Mouse (Mus musculus): ENCODE measurements around the gene Ucma.
"Not testable (repeated sequence)": the region's sequence is repeated elsewhere in the genome, so short reads cannot be mapped to it uniquely, and the experiment has no call there.

Ucma gene

GRCm38 (mm10) chr2:4975807-4976206 is at the start of gene Ucma:
TSS of gene Ucma (plus strand) at chr2:4976122.
- no peak for DNase-seq (ENCODE audit: low spot score in 2 of 2)

DNA sequence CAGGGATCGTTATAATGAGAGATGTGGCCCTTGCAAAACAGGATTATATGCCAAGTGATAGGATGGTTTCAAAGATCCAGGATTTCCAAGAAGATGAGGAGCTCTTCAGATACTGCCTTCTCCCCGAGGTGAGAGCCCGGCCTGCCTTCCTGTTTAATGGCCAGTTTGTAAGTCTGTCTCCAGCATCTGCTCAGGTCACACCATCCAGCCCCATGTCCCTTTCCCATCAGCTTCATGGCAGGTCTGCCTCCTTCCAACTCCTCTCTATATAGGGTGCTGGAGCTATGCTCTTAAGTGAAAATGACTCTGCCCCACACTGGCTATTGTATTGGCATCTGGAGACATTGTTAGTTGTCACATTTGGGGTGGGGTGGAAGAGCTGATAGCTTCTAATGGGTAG is 48.5 kb upstream of the Ucma start:
- DNase-seq (ENCODE audit: low spot score in 2 of 2), result no peak

- DNase-seq (ENCODE audit: low spot score in 2 of 2), result no peak
These were observed 46.7 kb upstream of the Ucma start for GRCm38 (mm10) chr2:4929230-4929629.

GRCm38 (mm10) chr2:4934516-4934915 is 41.4 kb upstream of the Ucma start:
- DNase-seq (ENCODE audit: low spot score in 2 of 2), result no peak

GRCm38 (mm10) chr2:4937931-4938330 is 38.0 kb upstream of the Ucma start:
- no peak for DNase-seq (ENCODE audit: low spot score in 2 of 2)

GRCm38 (mm10) chr2:4940861-4941260 is 35.1 kb upstream of the Ucma start:
- DNase-seq (ENCODE audit: low spot score in 2 of 2), result no peak

GRCm38 (mm10) chr2:4949691-4950090 is 26.2 kb upstream of the Ucma start:
- DNase-seq (ENCODE audit: low spot score in 2 of 2), result not testable (repeated sequence)

- DNase-seq (ENCODE audit: low spot score in 2 of 2), result no peak
These were observed 24.9 kb upstream of the Ucma start for GRCm38 (mm10) chr2:4950986-4951385.

DNA sequence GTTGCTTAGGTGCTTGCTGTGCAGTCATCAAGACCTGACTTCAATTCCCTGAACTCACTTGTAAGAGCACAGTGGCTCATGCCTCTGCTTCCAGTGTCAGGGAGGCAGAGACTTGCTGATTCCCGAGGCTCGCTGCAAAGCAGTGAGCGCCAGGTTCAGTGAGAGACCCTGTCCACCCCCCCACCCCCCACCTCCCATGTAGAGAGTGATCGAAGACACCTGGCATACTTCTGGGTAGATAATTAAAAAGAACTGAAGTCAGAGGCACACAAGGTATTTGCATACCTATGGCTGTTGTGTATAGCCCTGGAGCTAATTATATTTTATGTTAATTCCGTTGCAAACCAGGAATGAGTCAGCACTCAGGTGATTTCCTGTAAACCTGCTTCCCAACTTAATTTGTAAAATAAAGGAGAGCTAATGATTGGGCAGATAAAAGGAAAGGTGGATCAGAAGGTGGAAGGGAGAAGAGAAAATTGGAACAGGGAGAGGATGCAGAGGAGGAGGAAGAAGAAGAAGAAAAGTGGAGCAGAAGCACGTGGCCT is 21.6 kb upstream of the Ucma start:
- DNase-seq (ENCODE audit: low spot score in 2 of 2), result no peak

GRCm38 (mm10) chr2:4958039-4958438 is 17.9 kb upstream of the Ucma start:
- no peak for DNase-seq (ENCODE audit: low spot score in 2 of 2)

GRCm38 (mm10) chr2:4967806-4968205 is 8.1 kb upstream of the Ucma start:
- DNase-seq (ENCODE audit: low spot score in 2 of 2), result no peak

DNA sequence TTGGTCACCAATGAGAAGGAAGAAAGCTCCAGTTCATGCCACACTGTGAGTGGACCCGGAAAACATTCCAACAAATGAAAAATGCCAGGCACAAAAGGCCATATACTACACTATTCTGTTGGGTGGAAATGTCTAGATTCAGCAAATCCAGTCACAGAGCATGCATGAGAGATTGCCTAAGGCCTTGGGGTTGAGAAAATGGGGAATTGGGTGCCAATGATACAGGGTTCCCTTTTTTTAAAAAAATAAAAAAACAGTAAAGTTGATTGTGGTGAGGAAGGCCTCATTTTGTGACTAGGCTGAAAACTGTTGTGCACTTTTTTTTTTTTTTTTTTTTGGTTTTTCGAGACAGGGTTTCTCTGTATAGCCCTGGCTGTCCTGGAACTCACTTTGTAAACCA is 6.8 kb upstream of the Ucma start:
- no peak for DNase-seq (ENCODE audit: low spot score in 2 of 2)

DNA sequence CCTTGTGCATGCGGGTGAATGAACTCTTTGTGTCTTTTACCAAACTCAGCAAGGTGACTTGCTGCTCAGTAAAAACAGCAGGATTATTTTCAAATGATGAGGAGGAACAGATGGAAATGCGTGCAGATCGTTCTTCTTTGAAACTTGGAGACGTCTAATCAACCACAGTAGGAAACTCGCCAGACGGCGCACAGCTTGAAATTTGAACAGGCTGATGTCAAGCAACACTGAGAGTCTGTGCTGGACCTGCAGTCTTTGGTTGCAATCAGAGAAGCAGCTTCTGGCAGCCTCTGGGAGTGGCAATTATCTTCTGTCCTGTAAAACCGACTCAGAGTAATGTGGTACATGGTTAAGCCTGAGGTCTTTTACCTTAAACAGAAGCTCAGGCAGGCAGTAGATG is 2.2 kb downstream of the Ucma start:
- no peak for DNase-seq (ENCODE audit: low spot score in 2 of 2)

- DNase-seq (ENCODE audit: low spot score in 2 of 2), result no peak
These were observed 8.1 kb downstream of the Ucma start for GRCm38 (mm10) chr2:4983987-4984386.

GRCm38 (mm10) chr2:4985000-4985399 is 9.1 kb downstream of the Ucma start:
- DNase-seq (ENCODE audit: low spot score in 2 of 2), result no peak

DNA sequence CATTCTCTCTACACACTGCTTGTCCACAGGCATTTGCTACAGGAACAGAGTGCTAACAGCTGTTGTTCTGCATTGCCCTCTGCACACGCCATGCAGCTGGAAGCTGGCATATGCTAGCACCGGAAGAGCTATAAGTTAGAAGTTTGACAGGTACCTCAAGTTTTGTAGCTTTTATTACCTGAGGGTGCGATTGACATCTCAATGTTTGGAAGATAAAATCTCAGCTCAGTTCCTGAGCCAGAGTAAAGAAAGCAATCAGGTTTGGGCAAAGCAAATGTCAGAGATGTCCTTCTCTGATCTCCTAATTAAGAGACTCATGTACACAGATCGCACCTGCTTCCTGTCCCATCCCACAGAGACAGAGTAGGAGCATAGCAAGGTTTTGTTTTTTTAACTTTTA is 10.9 kb downstream of the Ucma start:
- no peak for DNase-seq (ENCODE audit: low spot score in 2 of 2)

DNA sequence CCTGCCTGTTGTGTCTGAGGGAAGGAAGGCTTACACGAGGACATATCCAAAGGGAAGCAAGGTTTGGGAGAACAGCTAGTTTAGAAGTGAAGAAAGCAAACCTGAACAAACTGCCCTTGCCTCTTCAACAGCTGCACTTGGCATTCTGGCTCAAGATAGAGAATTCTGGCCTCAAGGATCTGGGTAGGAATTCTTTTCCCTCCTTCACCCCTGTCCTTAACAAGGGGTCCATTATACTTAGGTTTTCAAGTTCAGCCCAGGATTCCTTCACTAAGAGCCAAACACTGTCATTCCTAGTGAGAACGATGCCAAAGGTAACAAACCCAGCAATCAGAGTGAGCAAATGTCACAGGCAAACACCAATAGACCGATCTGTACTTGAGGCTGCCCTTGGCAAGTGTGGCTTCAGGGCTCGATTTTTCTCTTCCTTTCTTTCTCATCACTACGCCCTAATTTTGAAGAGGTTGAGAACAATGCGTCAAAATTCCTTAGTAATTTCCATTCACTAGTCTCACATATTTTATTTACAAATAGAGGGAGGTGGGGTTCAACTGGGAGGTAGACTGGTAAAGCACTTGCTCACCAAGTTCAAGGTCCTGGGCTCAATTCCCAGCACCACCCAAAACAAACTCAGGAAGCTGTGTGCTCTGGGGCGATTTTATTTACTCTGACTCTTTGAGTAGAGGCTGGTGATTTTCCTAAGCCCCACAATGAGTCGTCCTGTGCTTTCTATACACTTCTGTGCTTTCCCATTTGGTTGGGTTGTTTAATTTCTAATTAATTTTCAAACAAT is 11.7 kb downstream of the Ucma start:
- DNase-seq (ENCODE audit: low spot score in 2 of 2), result no peak

DNA sequence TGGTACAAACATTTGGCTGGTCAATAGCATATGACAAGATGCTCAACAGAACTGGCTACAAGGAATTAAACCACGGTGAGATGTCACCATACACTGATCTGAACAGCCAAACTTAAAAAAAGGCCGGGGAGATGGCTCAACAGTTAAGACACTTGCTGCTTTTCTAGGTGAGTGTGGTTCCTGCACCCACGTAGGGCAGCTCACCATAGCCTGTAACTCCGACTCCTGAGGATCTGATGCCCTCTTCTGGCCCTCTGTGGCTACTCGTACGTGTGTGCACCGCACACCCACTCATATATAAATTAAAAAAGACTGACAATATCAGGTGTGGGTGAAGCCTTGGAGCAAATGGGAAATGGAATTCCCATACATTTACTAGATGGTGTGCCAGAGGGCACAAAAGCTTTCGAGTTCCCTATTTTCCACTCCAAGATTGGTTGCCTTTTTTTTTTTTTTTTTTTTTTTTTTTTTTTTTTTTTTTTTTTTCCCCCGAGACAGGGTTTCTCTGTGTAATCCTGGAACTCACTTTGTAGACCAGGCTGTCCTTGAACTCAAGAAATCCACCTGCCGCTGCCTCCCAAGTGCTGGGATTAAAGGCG is 13.0 kb downstream of the Ucma start:
- no peak for DNase-seq (ENCODE audit: low spot score in 2 of 2)

- no peak for DNase-seq (ENCODE audit: low spot score in 2 of 2)
These were observed 17.7 kb downstream of the Ucma start for GRCm38 (mm10) chr2:4993584-4993983.

GRCm38 (mm10) chr2:4994436-4994835 is 18.5 kb downstream of the Ucma start:
- DNase-seq (ENCODE audit: low spot score in 2 of 2), result no peak

- DNase-seq (ENCODE audit: low spot score in 2 of 2), result no peak
These were observed 19.7 kb downstream of the Ucma start for GRCm38 (mm10) chr2:4995646-4996045.

- DNase-seq (ENCODE audit: low spot score in 2 of 2), result no peak
These were observed 20.5 kb downstream of the Ucma start for GRCm38 (mm10) chr2:4996421-4996824.

- peak in 1 of 2 experiments; percentile 8 for DNase-seq (ENCODE audit: low spot score in 2 of 2)
These were observed 23.0 kb downstream of the Ucma start for GRCm38 (mm10) chr2:4998905-4999304.

All from spleen, postnatal 36 days (tissue).